Mouse (Mus musculus) liver, adult 2 months (tissue): ENCODE data around the gene Ppp1r1b. TPM values are rescaled to one million over a fixed set of nuclear protein-coding genes. Genes with fewer than 3 reads are reported as not detected.

Experiments used
- DNase-seq: peaks from one replicate; pipeline ENCODE4 v3.0.0-alpha.2; 2011; ENCODE audit warnings: low read depth, low spot score; ENCODE audit errors: extremely low read depth
- H3K27ac ChIP-seq: fragments of 200-500 bp; replicated peaks from 2 replicates; pipeline ENCODE4 v1.5.1; 2012; ENCODE audit warnings: low read depth, mild to moderate bottlenecking, control low read depth, inconsistent platforms, low read length; ENCODE audit not compliant: insufficient read depth
- H3K27me3 ChIP-seq: fragments of 200-500 bp; 2 replicates; pipeline ENCODE4 v1.6.1; 2012; ENCODE audit warnings: mild to moderate bottlenecking, moderate library complexity, low read length, inconsistent platforms; ENCODE audit not compliant: control insufficient read depth, insufficient read depth
- H3K36me3 ChIP-seq: fragments of 200-500 bp; 2 replicates; pipeline ENCODE4 v1.6.1; 2012; ENCODE audit warnings: low read length, inconsistent platforms; ENCODE audit not compliant: control insufficient read depth, insufficient read depth
- H3K4me1 ChIP-seq: fragments of 200-500 bp; 2 replicates; pipeline ENCODE4 v1.6.1; 2011; ENCODE audit warnings: low read length; ENCODE audit not compliant: control insufficient read depth, insufficient read depth
- H3K4me3 ChIP-seq: fragments of 200-500 bp; 2 replicates; pipeline ENCODE4 v1.5.1; 2011; ENCODE audit warnings: low read depth, mild to moderate bottlenecking, control low read depth, low read length, moderate library complexity; ENCODE audit not compliant: insufficient read depth
- H3K79me2 ChIP-seq: fragments of 200-500 bp; 2 replicates; pipeline ENCODE4 v1.6.1; 2012; ENCODE audit warnings: inconsistent platforms, mild to moderate bottlenecking, low read length, moderate library complexity; ENCODE audit not compliant: control insufficient read depth, insufficient read depth
- H3K9ac ChIP-seq: fragments of 200-500 bp; 2 replicates; pipeline ENCODE4 v1.6.1; 2012; ENCODE audit warnings: low read depth, mild to moderate bottlenecking, control low read depth, inconsistent platforms, low read length
- CTCF ChIP-seq: fragments of 200-500 bp; IDR thresholded peaks from 2 replicates; pipeline ENCODE4 v1.5.1; 2011; ENCODE audit warnings: low read depth, low read length, control low read depth
- POLR2A ChIP-seq: fragments of 200-500 bp; IDR thresholded peaks from 2 replicates; pipeline ENCODE4 v1.6.1; 2011; ENCODE audit warnings: low read length, control low read depth; ENCODE audit not compliant: insufficient read depth; ENCODE audit errors: extremely low read depth
- WGBS: fragments of 180-500 bp; shearing (Covaris S2); methylation state at CpG from one replicate; pipeline ENCODE4 v1.1.7; 2018; 5-methylcytosine and 5-hydroxymethylcytosine counted together
- polyA plus RNA-seq: library from polyadenylated mRNA; depleted of rRNA; stranded (reverse); fragments of >200 nt; gene quantifications from 2 replicates; pipeline ENCODE4 v1.2.3, GENCODE M21; 2012
- total RNA-seq: library from RNA; depleted of rRNA; stranded (reverse); fragments of >200 nt; gene quantifications from 2 replicates; pipeline ENCODE4 v1.2.3, GENCODE M21; 2014

Ppp1r1b gene
- total and polyA plus RNA-seq, 2 experiments: 0.55 to 4.3 TPM

- 7% methylated on average over 15 of the region's 15 CpGs for WGBS
- peaks cover 20% of the 10 kb centered on the region for H3K27me3 ChIP-seq
- TF ChIP-seq POLR2A (no peak), CTCF (no peak)
Measured at GRCm38 (mm10) chr11:98319120-98319519, 29.1 kb upstream of the Ppp1r1b start.

DNA sequence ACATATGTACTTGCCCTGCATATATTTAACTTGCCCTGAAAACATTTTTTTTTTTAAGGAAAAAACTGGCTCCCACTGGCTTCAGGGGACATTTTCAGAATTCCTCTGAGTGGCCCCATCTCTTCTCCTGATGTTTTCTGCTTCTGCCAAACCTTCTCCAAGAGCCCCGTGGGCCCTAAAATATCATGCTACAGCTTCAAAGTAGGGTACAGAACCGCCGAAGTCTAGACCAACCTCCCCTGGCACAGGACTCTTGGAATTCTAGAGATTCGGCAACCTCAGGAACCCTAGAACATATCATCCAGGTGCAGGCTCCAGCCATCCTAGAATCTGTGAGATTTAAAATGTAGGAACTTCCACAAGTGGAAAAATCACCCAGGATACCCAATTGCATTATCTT is 28.7 kb upstream of the Ppp1r1b start:
- Histone ChIP-seq H3K36me3 (no peaks in the 10 kb centered on the region), H3K79me2 (no peaks in the 10 kb centered on the region), H3K27ac (no peak overlapping the region), H3K9ac (no peak overlapping the region), H3K4me3 (no peak overlapping the region), H3K27me3 (peaks cover 20% of the 10 kb centered on the region), H3K4me1 (no peaks in the 10 kb centered on the region)
- TF ChIP-seq POLR2A (no peak), CTCF (no peak)
- 19% methylated on average over 4 of the region's 4 CpGs for WGBS
- DNase-seq: no peak

More at GRCm38 (mm10) chr11:98319120-98319519, 29.1 kb upstream of the Ppp1r1b start:
- Histone ChIP-seq H3K9ac (no peak overlapping the region), H3K79me2 (no peaks in the 10 kb centered on the region), H3K4me1 (no peaks in the 10 kb centered on the region), H3K36me3 (no peaks in the 10 kb centered on the region), H3K27ac (no peak overlapping the region), H3K4me3 (no peak overlapping the region)
- no peak for DNase-seq

- Histone ChIP-seq H3K4me3 (no peak overlapping the region), H3K9ac (no peak overlapping the region), H3K27me3 (peaks cover 20% of the 10 kb centered on the region), H3K79me2 (no peaks in the 10 kb centered on the region), H3K27ac (no peak overlapping the region), H3K4me1 (no peaks in the 10 kb centered on the region), H3K36me3 (no peaks in the 10 kb centered on the region)
- DNase-seq: no peak
- 10% methylated on average over 2 of the region's 2 CpGs for WGBS
- TF ChIP-seq CTCF (no peak), POLR2A (no peak)
Measured at GRCm38 (mm10) chr11:98319944-98320343, 28.3 kb upstream of the Ppp1r1b start.

DNA sequence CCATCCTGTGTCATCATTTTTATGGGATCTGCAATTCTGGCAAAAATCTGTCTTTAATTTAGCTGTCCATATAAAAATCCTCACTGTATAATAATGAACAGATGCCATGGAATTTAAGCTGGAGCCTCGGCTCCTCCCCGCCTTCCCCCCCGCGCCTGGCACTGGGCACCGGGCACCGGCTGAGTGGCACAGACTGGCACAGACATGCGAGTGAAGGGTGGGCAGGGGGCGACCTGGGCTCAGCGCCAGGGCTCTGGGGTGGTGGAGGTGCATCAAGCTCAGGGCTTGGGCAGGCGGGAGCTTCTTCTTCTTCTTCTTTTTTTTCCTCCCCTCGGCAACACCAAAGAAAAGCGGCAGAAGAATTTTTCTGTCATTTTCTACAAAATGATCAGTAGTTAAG is 27.8 kb upstream of the Ppp1r1b start:
- Histone ChIP-seq H3K79me2 (no peaks in the 10 kb centered on the region), H3K9ac (no peak overlapping the region), H3K36me3 (no peaks in the 10 kb centered on the region), H3K4me3 (no peak overlapping the region), H3K27ac (no peak overlapping the region), H3K4me1 (no peaks in the 10 kb centered on the region), H3K27me3 (peaks cover 21% of the 10 kb centered on the region)
- DNase-seq: no peak
- no peak for TF ChIP-seq CTCF
- TF ChIP-seq POLR2A: no peak
- 19% methylated on average over 12 of the region's 12 CpGs for WGBS

DNA sequence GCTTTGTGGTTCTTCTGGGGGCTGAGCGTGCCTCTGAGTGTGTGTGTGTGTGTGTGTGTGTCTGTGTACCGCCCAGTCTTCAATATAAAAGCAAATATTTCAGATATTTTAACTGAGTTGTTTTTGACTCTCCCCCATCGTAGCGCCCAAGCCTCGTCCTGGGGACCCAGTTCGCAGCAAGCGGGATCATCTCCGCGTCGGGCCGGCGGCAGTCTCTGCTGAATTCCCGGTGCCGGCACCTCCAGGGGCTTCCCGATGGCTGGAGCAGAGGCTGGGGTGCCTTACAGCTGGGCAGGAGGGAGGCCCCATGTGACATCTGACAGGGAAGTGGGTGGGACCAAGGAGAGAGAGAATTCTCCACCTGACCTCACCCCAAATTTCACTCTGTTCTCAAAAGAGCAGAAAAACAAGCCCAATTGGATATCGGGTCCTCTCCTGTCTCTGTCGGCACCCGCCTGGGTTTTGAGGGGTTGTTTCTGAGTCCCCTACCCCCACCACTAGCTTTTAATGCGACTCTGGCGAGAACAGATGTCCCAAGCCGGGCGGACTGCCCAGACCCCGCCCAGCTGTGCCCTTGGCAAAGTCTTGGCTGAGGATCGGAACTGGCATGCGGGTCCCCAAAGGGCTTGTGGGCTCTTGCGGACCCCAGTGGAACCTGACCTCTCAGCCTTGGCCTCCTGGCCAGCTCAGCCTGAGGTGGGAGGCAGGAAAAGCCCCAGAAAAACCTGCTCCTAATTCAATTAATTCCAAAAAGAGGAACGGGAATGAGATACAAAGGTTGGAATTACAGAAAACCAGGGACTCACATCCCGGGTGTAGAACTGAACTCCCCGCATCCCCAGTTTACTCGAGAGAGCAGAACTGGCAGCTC is 27.2 kb upstream of the Ppp1r1b start:
- Histone ChIP-seq H3K4me3 (no peak overlapping the region), H3K27me3 (peaks cover 27% of the 10 kb centered on the region), H3K36me3 (no peaks in the 10 kb centered on the region), H3K9ac (no peak overlapping the region), H3K79me2 (no peaks in the 10 kb centered on the region), H3K27ac (no peak overlapping the region), H3K4me1 (no peaks in the 10 kb centered on the region)
- 6% methylated on average over 30 of the region's 30 CpGs for WGBS
- TF ChIP-seq CTCF: no peak
- TF ChIP-seq POLR2A: no peak
- no peak for DNase-seq

DNA sequence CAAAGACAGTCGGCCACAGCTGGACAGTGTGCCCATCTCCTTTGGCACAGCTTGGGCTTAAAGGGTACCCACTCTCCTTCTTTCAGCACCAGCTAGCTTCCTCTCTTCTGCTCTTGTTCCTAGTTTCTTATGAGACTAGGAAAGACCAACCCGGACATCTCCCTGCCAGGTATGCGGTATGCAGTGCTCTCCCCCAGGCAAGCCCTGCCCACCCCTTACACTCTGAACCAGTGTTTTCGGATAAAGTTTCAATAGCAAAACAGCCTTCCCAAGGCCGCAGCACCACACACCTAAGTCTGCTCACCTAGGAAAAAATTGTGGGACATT is 26.6 kb upstream of the Ppp1r1b start:
- Histone ChIP-seq H3K36me3 (no peaks in the 10 kb centered on the region), H3K79me2 (no peaks in the 10 kb centered on the region), H3K4me1 (no peaks in the 10 kb centered on the region), H3K4me3 (no peak overlapping the region), H3K27me3 (peaks cover 27% of the 10 kb centered on the region), H3K27ac (no peak overlapping the region), H3K9ac (no peak overlapping the region)
- 18% methylated on average over 5 of the region's 5 CpGs for whole genome bisulfite sequencing
- no peak for DNase-seq
- TF ChIP-seq CTCF: no peak
- TF ChIP-seq POLR2A: no peak
